Mouse (Mus musculus): ENCODE measurements at regions not wholly inside any gene's neighbourhood (a gene's known extent, or its start where the extent isn't known, plus 50 kb on each side); places are given as distances from the start of the nearest gene placed in this dataset.

- Histone ChIP-seq H3K4me1 (ENCODE audit: control insufficient read depth in 1 of 2, insufficient read depth in 2 of 2) (no peaks in the 10 kb centered on the region), H3K9me3 (replicated peaks; ENCODE audit: low read length) (no peaks in the 10 kb centered on the region), H3K27ac (ENCODE audit: insufficient read depth, low read depth) (no peak overlapping the region), H3K4me2 (ENCODE audit: insufficient read depth, low read depth, poor library complexity, severe bottlenecking) (no peak overlapping the region), H3K36me3 (replicated peaks in 1 of 2; ENCODE audit: control insufficient read depth in 1 of 2, insufficient read depth in 1 of 2, low read length in 1 of 2) (no peaks in the 10 kb centered on the region), H3K79me2 (replicated peaks; ENCODE audit: control insufficient read depth, extremely low read depth, insufficient read depth, poor library complexity, severe bottlenecking) (no peaks in the 10 kb centered on the region), H3K27me3 (replicated peaks) (no peaks in the 10 kb centered on the region), H3K9ac (ENCODE audit: insufficient read depth, low read depth) (no peak overlapping the region), H3K4me3 (replicated peaks in 1 of 3; ENCODE audit: low read depth in 2 of 3, low read length in 2 of 3, poor library complexity in 1 of 3) (no peak overlapping the region)
- no peak for TF ChIP-seq MYC (IDR thresholded peaks at IDR 0.05; ENCODE audit: low read depth, low read length)
- no peak for TF ChIP-seq SIN3A (IDR thresholded peaks at IDR 0.05; ENCODE audit: low read length)
- no peak for TF ChIP-seq RAD21 (IDR thresholded peaks at IDR 0.05; ENCODE audit: low read depth, low read length)
- TF ChIP-seq NRF1 (IDR thresholded peaks at IDR 0.05; ENCODE audit: low read depth, low read length), result no peak
- TF ChIP-seq JUND (conservative IDR thresholded peaks at IDR 0.05; ENCODE audit: low read depth, low read length), result no peak
- no peak for TF ChIP-seq PAX5 (IDR thresholded peaks at IDR 0.05; ENCODE audit: low read length)
- TF ChIP-seq MAX (IDR thresholded peaks at IDR 0.05; ENCODE audit: low read length), result no peak
- no peak for TF ChIP-seq USF1 (IDR thresholded peaks at IDR 0.05; ENCODE audit: low read depth, low read length)
- no peak for TF ChIP-seq CHD2 (IDR thresholded peaks at IDR 0.05; ENCODE audit: low read length)
- TF ChIP-seq ZNF384 (IDR thresholded peaks at IDR 0.05; ENCODE audit: low read depth, low read length), result no peak
- TF ChIP-seq MEF2A (IDR thresholded peaks at IDR 0.05; ENCODE audit: borderline replicate concordance, low read depth, low read length), result no peak
- TF ChIP-seq NELFE (IDR thresholded peaks at IDR 0.05; ENCODE audit: low read depth, low read length), result no peak
- no peak for TF ChIP-seq ZC3H11A (IDR thresholded peaks at IDR 0.05; ENCODE audit: low read depth, low read length)
- TF ChIP-seq MAZ (IDR thresholded peaks at IDR 0.05; ENCODE audit: low read depth, low read length), result no peak
- TF ChIP-seq ETS1 (conservative IDR thresholded peaks at IDR 0.05; ENCODE audit: low read depth, low read length), result no peak
- TF ChIP-seq MXI1 (IDR thresholded peaks at IDR 0.05; ENCODE audit: low read depth, low read length), result no peak
- DNase-seq (ENCODE audit: extremely low read depth), result no peak
- dilution Hi-C loops (cut with MboI; ENCODE audit: extremely low pct_ligation_motif_present, extremely low pct_unique_long_range_greater_than_20kb, low sequenced_read_pairs) (no loop called here), in situ Hi-C loops (cut with MboI; ENCODE audit: low pct_ligation_motif_present, low pct_unique_long_range_greater_than_20kb, low sequenced_read_pairs) (no loop called here)
Observed at GRCm38 (mm10) chr13:28465187-28465880, 208.0 kb downstream of the Gm11361 start.

- TF ChIP-seq MXI1 (IDR thresholded peaks at IDR 0.05; ENCODE audit: low read depth, low read length) (no peak), POLR2A (IDR thresholded peaks at IDR 0.05; ENCODE audit: low read depth, low read length) (no peak), MEF2A (IDR thresholded peaks at IDR 0.05; ENCODE audit: borderline replicate concordance, low read depth, low read length) (no peak), UBTF (IDR thresholded peaks at IDR 0.05; ENCODE audit: low read depth, low read length) (no peak), RCOR1 (conservative IDR thresholded peaks at IDR 0.05; ENCODE audit: low read depth, low read length) (no peak), MAX (IDR thresholded peaks at IDR 0.05; ENCODE audit: low read length) (no peak), SIN3A (IDR thresholded peaks at IDR 0.05; ENCODE audit: low read length) (no peak), PAX5 (IDR thresholded peaks at IDR 0.05; ENCODE audit: low read length) (no peak), JUND (conservative IDR thresholded peaks at IDR 0.05; ENCODE audit: low read depth, low read length) (no peak), CHD2 (IDR thresholded peaks at IDR 0.05; ENCODE audit: low read length) (no peak), GABPA (IDR thresholded peaks at IDR 0.05; ENCODE audit: insufficient replicate concordance, low read depth, low read length) (no peak), E2F4 (IDR thresholded peaks at IDR 0.05; ENCODE audit: insufficient replicate concordance, low read depth, low read length) (no peak), SMC3 (IDR thresholded peaks at IDR 0.05; ENCODE audit: low read depth, low read length) (no peak), HCFC1 (IDR thresholded peaks at IDR 0.05; ENCODE audit: low read depth, low read length) (no peak)
- H3K36me3 ChIP-seq (replicated peaks in 1 of 2; ENCODE audit: control insufficient read depth in 1 of 2, insufficient read depth in 1 of 2, low read length in 1 of 2), result no peaks in the 10 kb centered on the region
- H3K4me2 ChIP-seq (ENCODE audit: insufficient read depth, low read depth, poor library complexity, severe bottlenecking), result no peak overlapping the region
- DNase-seq (ENCODE audit: extremely low read depth), result no peak
- dilution Hi-C loops (cut with MboI; ENCODE audit: extremely low pct_ligation_motif_present, extremely low pct_unique_long_range_greater_than_20kb, low sequenced_read_pairs) (no loop called here), in situ Hi-C loops (cut with MboI; ENCODE audit: low pct_ligation_motif_present, low pct_unique_long_range_greater_than_20kb, low sequenced_read_pairs) (no loop called here)
- H3K4me1 ChIP-seq (ENCODE audit: control insufficient read depth in 1 of 2, insufficient read depth in 2 of 2), result no peaks in the 10 kb centered on the region
- no peak overlapping the region for H3K4me3 ChIP-seq (replicated peaks in 1 of 3; ENCODE audit: low read depth in 2 of 3, low read length in 2 of 3, poor library complexity in 1 of 3)
- H3K27me3 ChIP-seq (replicated peaks), result no peaks in the 10 kb centered on the region
- no peak overlapping the region for H3K9ac ChIP-seq (ENCODE audit: insufficient read depth, low read depth)
- no peak overlapping the region; the same call in 1 of the 2 replicates for H3K27ac ChIP-seq (ENCODE audit: insufficient read depth, low read depth)
- no peaks in the 10 kb centered on the region for H3K9me3 ChIP-seq (replicated peaks; ENCODE audit: low read length)
- no peaks in the 10 kb centered on the region for H3K79me2 ChIP-seq (replicated peaks; ENCODE audit: control insufficient read depth, extremely low read depth, insufficient read depth, poor library complexity, severe bottlenecking)
Observed at GRCm38 (mm10) chr13:28461281-28461680, 204.0 kb downstream of the Gm11361 start.

Measured in CH12.LX (cell line).